Mouse (Mus musculus): ENCODE data around the gene Arhgef1.
A peak's percentile ranks its signal among the peaks of the same experiment; 100 is the strongest.

Arhgef1 gene

DNA sequence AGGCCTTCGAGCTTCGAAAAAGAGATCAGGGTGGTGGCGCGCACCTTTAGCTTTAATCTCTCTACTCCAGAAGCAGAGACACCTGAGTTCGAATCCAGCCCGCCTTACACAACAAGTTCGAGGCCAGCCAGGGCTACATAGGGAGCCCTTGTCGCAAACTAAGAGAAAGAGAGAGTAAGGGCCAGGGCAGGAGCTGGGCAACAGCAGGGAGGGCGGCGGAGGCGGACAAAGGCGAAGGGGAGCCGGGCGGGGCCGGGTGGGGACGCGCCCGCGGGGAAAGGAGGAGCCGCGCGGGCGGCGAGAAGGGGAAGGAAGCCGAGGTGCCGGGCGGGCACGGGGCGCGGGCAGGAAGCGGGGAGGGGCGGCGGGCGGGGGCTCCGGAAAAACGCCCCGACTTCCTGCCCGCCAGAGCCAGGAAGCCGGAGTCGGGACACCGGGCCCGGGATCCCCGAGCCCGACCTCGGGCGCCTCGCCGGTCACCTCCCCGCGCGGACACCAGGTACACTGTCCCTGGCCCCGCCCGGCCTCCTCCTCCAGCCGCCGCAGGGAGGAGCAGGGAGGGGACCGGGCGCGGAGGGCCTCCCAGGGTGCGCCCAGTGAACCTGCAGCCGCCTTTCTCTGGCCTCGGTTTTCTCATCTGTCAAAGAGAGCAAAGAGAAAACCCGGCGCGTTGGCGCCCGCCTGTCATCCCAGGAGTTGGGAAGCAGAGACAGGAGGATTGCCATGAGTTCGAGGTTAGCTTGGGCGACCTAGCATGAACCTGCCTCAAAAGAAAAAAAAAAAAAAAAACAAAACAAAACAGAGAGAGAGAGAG lies at the start of gene Arhgef1:
Arhgef1 (plus strand) TSS at position 283 of the 814 bp plus-strand sequence.
- DNase-seq (ENCODE audit: low spot score), result peak; percentile 77

- no peak for DNase-seq (ENCODE audit: low spot score)
These were observed 49.5 kb upstream of the Arhgef1 start for GRCm38 (mm10) chr7:24853233-24853563.

DNA sequence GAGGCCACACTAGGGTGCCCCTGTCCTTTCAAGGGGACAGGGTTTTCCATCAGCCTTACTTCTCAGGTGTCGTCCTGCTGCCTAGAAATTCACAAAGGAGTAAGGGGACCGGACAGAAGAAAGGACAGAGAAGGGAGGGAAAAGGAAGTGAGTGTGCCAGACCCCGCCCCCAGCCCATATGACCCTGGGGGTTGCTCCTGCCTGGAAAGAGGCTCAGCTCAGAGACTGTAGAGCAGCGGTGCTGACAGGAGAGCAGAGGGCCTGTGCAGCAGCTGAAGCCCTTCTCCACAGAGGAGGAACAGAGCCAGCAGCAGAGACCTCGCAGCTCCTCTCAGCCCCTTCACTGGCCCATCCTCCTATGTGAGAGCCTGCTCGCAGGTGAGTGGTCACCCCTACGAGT lies 49.0 kb upstream of the Arhgef1 start:
- no peak for DNase-seq (ENCODE audit: low spot score)

DNA sequence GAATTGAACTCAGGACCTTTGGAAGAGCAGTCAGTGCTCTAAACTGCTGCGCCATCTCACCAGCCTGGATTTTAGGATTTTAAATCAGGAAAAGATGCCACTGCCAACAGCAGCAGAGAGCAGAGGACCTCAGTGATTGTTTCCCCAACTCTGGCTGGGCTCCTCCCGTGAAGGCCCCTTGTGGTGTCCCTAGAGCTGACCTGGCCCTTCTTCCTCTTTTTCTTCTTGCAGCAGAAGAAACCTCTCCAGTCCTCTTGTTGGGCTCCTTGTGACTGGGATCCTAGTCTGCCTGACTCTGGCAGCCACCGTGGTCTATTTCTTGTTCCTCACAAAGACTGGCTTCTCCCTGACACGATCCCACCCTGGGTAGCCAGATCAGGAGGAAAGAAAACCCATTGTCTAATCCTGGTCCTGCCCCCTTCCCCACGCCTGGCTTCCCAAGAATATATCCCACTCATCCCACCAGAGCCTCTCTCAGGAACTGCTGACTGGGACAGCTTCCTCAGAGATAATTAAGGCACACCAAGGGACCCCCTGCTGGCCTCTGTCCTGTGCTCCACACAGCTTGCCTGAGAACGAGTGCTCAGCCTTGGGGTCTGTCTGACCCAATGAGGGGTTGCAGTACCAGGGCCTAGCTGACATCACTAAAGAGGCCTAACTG lies 46.1 kb upstream of the Arhgef1 start:
- DNase-seq (ENCODE audit: low spot score), result no peak

- DNase-seq (ENCODE audit: low spot score), result no peak
These were observed 43.5 kb upstream of the Arhgef1 start for GRCm38 (mm10) chr7:24859234-24859633.

GRCm38 (mm10) chr7:24861913-24862312 lies 40.8 kb upstream of the Arhgef1 start, which contains the start of gene Gm9844:
TSS of gene Gm9844 (plus strand) at chr7:24862213.
- DNase-seq (ENCODE audit: low spot score), result no peak

- DNase-seq (ENCODE audit: low spot score), result no peak
These were observed 39.9 kb upstream of the Arhgef1 start for GRCm38 (mm10) chr7:24862853-24863252.

DNA sequence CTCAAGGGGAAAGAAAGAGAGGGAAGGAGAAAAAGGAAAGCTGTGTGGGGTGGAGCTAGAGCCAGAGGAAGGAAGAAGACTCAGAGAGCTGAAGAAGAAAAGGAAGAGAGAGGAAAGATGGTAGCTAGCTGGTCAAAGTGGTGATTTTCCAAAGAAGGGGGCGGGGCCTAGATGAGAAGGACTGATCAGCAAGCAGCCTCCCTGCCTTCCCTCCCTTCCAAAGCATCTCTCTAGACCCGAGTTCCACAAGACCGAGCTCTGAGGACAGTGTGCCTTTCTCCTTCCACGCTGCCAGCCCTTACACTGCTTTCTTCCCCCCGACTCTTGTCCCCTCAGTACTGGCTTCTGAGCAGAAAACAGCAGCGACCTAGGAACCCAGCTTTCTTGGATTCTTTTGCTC lies 38.6 kb upstream of the Arhgef1 start:
- no peak for DNase-seq (ENCODE audit: low spot score)

GRCm38 (mm10) chr7:24869080-24869479 lies 33.6 kb upstream of the Arhgef1 start:
- DNase-seq (ENCODE audit: low spot score), result no peak

DNA sequence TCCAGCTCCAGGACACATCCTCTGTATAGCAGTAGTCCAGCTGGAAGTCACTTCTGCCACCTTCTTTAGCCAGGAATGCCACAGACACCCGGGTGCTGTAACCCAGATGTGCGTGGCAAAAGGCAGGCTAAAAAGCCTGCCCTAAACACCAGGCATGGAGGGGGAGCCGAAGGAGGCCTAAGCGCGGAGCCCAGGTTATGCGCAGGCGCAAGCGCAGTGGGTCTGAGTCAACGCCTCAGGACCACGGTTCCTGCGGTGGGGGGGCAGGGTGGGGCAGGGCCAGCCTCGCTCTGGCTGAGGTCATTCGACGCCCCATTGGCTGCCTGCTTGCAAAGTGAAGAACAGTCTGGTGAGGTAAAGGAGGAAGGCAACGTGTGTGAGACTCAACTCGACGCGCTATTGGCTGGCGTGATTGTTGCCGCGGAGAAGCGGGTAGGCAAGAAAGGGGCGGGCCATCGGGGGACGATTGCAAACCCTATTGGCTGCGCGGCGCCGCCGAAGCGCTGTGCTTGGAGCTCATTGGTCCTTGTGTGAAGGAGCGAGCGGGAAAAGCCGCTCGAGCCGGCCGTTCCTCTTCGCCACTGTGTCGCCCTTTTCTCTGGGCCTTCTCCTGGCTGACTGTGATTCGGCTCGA lies 33.1 kb upstream of the Arhgef1 start, which contains the start of the genes Lypd4 and Dmrtc2:
Lypd4 (minus strand) TSS at position 410 of the 634 bp plus-strand sequence.
Dmrtc2 (plus strand) TSS at position 526 of the 634 bp plus-strand sequence.
- DNase-seq (ENCODE audit: low spot score), result no peak

DNA sequence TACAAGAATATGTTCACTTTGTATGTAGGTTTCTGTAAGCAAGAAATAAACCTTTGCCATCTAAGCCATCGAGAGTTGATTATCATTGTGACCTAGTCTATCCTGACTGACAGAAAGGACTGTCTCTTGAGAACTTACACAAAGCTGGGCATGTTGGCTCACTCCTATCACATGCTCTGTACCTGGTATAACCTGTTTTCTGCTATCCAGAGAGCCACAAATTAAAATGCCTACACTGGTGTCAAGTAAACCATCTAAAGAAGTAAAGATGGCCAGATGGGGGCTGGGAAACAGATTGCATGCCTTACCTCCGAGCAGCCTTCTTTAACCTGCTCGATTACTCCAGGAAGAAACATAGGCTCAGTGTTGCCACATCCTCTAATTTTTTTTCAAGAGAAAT lies 25.1 kb upstream of the Arhgef1 start:
- DNase-seq (ENCODE audit: low spot score), result no peak

DNA sequence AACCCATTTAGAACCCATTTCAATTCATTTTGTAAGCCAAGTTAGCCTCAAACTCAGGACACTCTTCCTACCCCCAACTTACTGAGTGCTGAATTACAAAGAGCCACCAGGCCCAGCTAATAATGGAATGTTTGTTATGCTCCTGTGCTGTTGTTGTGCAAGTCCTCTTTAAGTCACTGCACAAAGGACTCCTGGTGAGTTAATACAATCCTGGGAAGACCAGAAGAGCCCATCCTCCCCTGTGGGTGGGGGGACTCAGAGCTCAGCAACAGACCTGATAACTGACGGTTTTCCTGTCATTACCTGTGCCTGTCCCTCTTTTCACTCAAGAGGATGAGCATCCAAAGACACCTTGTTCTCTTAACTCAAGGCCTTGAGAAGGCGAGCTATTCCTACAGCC lies 23.1 kb upstream of the Arhgef1 start:
- DNase-seq (ENCODE audit: low spot score), result no peak

DNA sequence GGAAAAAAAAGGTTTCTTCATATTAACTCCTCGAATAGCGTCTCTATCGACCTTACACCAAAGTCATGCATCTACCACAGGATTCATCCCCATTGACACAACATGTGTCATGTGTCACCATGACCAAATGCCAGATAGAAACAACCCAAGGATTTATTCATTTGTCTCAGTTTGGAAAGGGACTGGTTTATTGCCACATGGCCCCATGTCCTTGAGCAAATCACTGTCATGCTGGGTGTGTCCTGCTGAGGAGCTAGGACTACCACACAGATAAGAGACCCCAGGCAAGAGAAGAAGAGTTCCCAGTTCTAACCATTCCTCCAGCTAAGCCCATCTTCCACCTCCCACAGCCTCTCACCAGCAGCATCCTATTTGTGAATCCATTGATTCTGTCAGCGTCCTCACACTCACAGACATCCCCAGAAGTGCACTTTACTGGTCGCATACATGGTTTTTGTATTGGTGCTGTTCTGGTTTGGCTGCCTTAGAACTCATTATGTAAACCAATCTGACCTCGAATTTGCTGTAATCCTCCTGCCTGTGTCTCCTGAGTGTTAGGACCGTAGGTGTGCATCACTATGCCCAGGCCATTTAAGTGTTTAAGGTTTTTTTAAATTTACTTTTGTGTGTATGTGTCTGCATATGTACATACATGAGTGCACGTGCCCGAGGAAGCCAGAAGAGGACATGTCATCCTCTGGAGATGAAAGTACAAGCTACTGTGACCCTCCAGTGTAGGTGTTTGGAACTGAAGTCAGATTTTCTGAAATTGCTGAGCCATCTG lies 20.1 kb upstream of the Arhgef1 start:
- DNase-seq (ENCODE audit: low spot score), result no peak

GRCm38 (mm10) chr7:24883896-24884692 lies 18.6 kb upstream of the Arhgef1 start, which contains the start of gene Rps19:
TSS of gene Rps19 (plus strand) at chr7:24884371.
- peak; percentile 99 for DNase-seq (ENCODE audit: low spot score)

DNA sequence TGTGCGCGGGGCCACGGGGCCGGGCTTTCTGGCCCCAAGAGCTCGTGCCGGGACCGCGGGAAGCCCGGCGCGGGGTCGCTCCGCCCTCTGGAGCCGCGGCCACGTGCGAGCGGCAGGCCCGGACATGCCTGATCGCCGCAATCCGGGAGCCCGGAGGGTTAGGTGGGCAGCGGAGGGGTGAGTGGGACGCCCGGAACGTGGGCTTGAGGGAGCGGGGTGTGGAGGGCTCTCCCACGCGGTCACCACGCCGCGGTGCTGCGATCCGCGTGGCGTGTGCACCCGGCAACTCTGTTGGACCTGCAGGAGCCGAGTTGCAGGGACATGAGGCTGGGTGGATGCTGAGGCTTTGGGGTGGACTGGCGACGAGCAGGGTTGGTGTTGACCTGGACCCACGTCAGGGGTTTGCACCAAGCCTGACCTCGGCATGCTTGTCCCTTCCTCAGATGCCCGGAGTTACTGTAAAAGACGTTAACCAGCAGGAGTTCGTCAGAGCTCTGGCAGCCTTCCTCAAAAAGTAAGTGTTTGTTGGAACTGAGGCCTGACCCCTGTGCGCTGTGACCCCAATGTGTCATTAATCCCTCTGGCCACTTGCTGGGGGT lies 17.9 kb upstream of the Arhgef1 start:
- DNase-seq (ENCODE audit: low spot score), result no peak

- no peak for DNase-seq (ENCODE audit: low spot score)
These were observed 17.0 kb upstream of the Arhgef1 start for GRCm38 (mm10) chr7:24885468-24886307.

GRCm38 (mm10) chr7:24886308-24886633 lies 16.4 kb upstream of the Arhgef1 start:
- no peak for DNase-seq (ENCODE audit: low spot score)

DNA sequence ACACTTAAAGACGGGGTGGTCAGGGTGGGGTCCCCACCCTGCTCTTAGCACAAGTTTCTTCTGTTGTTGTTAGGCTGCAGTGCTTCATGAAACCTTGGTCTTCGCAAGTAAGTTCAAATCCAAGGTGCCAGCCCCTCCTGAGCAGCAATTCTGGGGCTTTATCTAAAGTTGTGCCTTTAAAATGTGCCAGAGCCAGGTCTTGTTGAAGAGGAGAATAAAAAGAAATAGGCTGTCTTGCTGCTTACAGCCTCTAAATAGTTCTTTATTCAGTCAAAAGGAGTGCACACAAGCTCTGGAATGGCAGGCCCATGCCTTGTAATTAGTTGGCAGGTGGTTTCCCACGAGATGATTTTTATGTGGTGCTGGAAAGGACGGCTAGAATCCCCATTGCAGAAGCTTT lies 15.6 kb upstream of the Arhgef1 start:
- DNase-seq (ENCODE audit: low spot score), result no peak

DNA sequence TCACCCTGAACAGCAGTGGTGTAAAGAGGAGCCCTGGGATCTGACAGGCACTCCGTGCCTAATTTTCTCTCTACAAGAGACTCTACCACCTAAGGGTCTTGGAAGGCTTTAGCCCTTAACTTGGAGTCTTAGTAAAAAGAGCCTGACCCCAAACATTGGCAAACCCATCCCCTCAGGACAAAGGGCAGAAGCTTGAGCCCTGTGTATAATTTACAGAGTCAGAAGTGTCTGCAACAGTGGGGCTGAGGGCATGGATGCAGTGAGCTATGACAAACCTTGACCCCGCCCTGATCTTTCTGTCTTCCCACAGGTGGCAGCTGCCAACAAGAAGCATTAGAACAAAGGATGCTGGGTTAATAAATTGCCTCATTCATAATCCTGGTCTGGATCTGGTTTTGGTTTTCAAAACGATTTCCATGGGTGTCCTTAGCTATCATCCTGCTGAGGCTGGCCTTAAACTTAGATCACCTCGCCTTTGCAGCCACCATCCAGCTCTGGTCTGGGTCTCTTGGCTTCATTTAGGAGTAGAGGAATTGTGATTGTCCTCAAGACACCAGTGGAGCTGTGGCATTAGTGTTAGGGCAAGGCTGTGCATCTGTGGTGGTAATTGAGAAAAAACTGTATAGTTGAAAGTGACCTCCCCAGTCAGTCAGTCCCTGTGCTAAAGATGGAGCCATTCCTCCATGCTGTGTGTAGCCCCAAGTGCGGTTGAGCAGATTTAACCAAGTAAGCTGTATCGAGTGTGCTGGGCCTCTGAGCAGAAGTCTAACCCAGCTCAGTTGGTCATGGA lies 13.1 kb upstream of the Arhgef1 start:
- DNase-seq (ENCODE audit: low spot score), result no peak

Data from lung, postnatal 25 days (tissue).